Mouse (Mus musculus) midbrain, postnatal 0 days (tissue): ENCODE results near the gene Ivns1abp. TPM values are rescaled to one million over a fixed set of nuclear protein-coding genes. Genes with fewer than 3 reads are reported as not detected.
A peak's percentile ranks its signal among the peaks of the same experiment; 100 is the strongest.

Experiments
- ATAC-seq: fragments of 200-750 bp; cut with Nextera tagmentation; 2 replicates; pipeline ENCODE4 v1.8.0; 2017; ENCODE audit warnings: moderate number of reproducible peaks, mild to moderate bottlenecking, moderate TSS enrichment, moderate library complexity; ENCODE audit not compliant: low FRiP score
- DNase-seq: peaks from one replicate; pipeline ENCODE4 v3.0.0-alpha.2; 2015; ENCODE audit warnings: low spot score
- H3K27ac ChIP-seq: fragments of 300-500 bp; sonication (generic); 2 replicates; pipeline ENCODE4 v1.5.1; 2014; ENCODE audit warnings: low read depth, mild to moderate bottlenecking, low read length, mixed read lengths
- H3K27me3 ChIP-seq: fragments of 300-500 bp; sonication (generic); 2 replicates; pipeline ENCODE4 v1.6.1; 2014; ENCODE audit warnings: low read length, control low read depth, mixed read lengths; ENCODE audit not compliant: insufficient read depth
- H3K36me3 ChIP-seq: fragments of 300-500 bp; sonication (generic); 2 replicates; pipeline ENCODE4 v1.6.1; 2014; ENCODE audit warnings: low read length, control low read depth, mixed read lengths; ENCODE audit not compliant: insufficient read depth
- H3K4me1 ChIP-seq: fragments of 300-500 bp; sonication (generic); 2 replicates; pipeline ENCODE4 v1.6.1; 2014; ENCODE audit warnings: mild to moderate bottlenecking, control low read depth, antibody characterized with exemption, low read length, mixed read lengths; ENCODE audit not compliant: insufficient read depth
- H3K4me2 ChIP-seq: fragments of 300-500 bp; sonication (generic); 2 replicates; pipeline ENCODE4 v1.6.1; 2014; ENCODE audit warnings: low read depth, mild to moderate bottlenecking, low read length, mixed read lengths; ENCODE audit not compliant: poor library complexity, severe bottlenecking
- H3K4me3 ChIP-seq: fragments of 300-500 bp; sonication (generic); 2 replicates; pipeline ENCODE4 v1.5.1; 2014; ENCODE audit warnings: low read depth, mild to moderate bottlenecking, low read length, moderate library complexity
- H3K9ac ChIP-seq: fragments of 300-500 bp; sonication (generic); replicated peaks from 2 replicates; pipeline ENCODE4 v1.6.1; 2014; ENCODE audit warnings: mild to moderate bottlenecking, low read length, moderate library complexity, mixed read lengths; ENCODE audit not compliant: poor library complexity, severe bottlenecking
- H3K9me3 ChIP-seq: fragments of 300-500 bp; sonication (generic); 2 replicates; pipeline ENCODE4 v1.6.1; 2016; ENCODE audit warnings: low read length, control low read depth
- CTCF ChIP-seq: IDR thresholded peaks from 2 replicates; pipeline ENCODE4 v1.5.1; 2016; ENCODE audit warnings: antibody characterized with exemption, mild to moderate bottlenecking
- WGBS: fragments of 180-500 bp; shearing (Covaris S2); extraction: QIAGEN DNeasy Blood & Tissue Kit; methylation state at CpG from one replicate; pipeline ENCODE4 v1.1.7; 2014; 5-methylcytosine and 5-hydroxymethylcytosine counted together
- polyA plus RNA-seq: library from polyadenylated mRNA; unstranded; fragments of >200 nt; fragmentation: Nextera tagmentation; extraction: Ambion mirVana; gene quantifications from 2 replicates; pipeline ENCODE4 v1.2.1, GENCODE M21; 2015
- total RNA-seq: library from RNA; depleted of rRNA; stranded (reverse); fragments of >200 nt; gene quantifications from 2 replicates; pipeline ENCODE4 v1.2.3, GENCODE M21; 2014

Ivns1abp gene
- total and polyA plus RNA-seq, 2 experiments from 2014 or later, result 164 to 169 TPM

DNA sequence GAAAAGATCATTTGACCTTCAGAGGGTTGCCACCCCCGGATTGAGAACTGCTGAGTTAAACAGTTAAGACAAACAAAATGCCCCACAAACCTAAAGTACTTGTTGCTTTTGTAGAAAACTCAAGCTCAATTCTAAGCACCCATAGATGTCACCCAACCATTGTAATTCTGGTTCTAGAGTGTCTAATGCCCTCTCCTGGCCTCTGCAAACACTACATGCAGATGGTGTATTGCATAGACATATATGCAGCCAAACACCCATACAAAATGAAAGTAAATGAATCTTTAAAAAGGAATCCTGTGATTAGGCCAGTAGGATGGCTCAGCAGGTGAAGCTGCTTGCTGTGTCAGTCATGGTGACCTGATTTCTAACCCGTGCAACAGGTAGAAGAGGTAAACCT, 8.6 kb downstream of the Ivns1abp start:
- Histone ChIP-seq H3K36me3 (peaks cover 46% of the 10 kb centered on the region), H3K4me3 (no peak overlapping the region), H3K4me2 (no peak overlapping the region), H3K9me3 (no peaks in the 10 kb centered on the region), H3K9ac (no peak overlapping the region), H3K27me3 (no peaks in the 10 kb centered on the region), H3K27ac (no peak overlapping the region), H3K4me1 (no peaks in the 10 kb centered on the region)
- ATAC-seq (no peak), DNase-seq (peak; percentile 56)
- TF ChIP-seq CTCF, result peak; percentile 71
- 89% methylated on average over 2 of the region's 2 CpGs for WGBS

GRCm38 (mm10) chr1:151355994-151356393, 11.7 kb downstream of the Ivns1abp start:
- no peak overlapping the region for H3K4me2 ChIP-seq
- 89% methylated on average over 5 of the region's 5 CpGs for WGBS
- peaks cover 66% of the 10 kb centered on the region for H3K36me3 ChIP-seq
- no peak overlapping the region for H3K27ac ChIP-seq
- H3K27me3 ChIP-seq, result no peaks in the 10 kb centered on the region
- ATAC-seq, result no peak
- no peak overlapping the region for H3K9ac ChIP-seq
- TF ChIP-seq CTCF, result no peak
- DNase-seq, result no peak
- H3K4me3 ChIP-seq, result no peak overlapping the region
- no peaks in the 10 kb centered on the region for H3K4me1 ChIP-seq
- H3K9me3 ChIP-seq, result no peaks in the 10 kb centered on the region

- Histone ChIP-seq H3K27ac (no peak overlapping the region), H3K36me3 (peaks cover 67% of the 10 kb centered on the region), H3K9ac (no peak overlapping the region), H3K4me2 (no peak overlapping the region), H3K27me3 (no peaks in the 10 kb centered on the region), H3K4me3 (no peak overlapping the region), H3K4me1 (no peaks in the 10 kb centered on the region), H3K9me3 (no peaks in the 10 kb centered on the region)
- DNase-seq (no peak), ATAC-seq (no peak)
- WGBS, result 91% methylated on average over 3 of the region's 3 CpGs
- TF ChIP-seq CTCF, result no peak
Measured at GRCm38 (mm10) chr1:151359374-151359773, 15.1 kb downstream of the Ivns1abp start.

GRCm38 (mm10) chr1:151366944-151367605, 22.8 kb downstream of the Ivns1abp start:
- H3K36me3 ChIP-seq, result peaks cover 32% of the 10 kb centered on the region
- no peak for ATAC-seq
- H3K9ac ChIP-seq, result no peak overlapping the region

GRCm38 (mm10) chr1:151367721-151368324, 23.5 kb downstream of the Ivns1abp start:
- Histone ChIP-seq H3K36me3 (peaks cover 32% of the 10 kb centered on the region), H3K4me2 (no peak overlapping the region), H3K9ac (no peak overlapping the region), H3K4me1 (no peaks in the 10 kb centered on the region), H3K27me3 (no peaks in the 10 kb centered on the region), H3K9me3 (no peaks in the 10 kb centered on the region), H3K4me3 (no peak overlapping the region), H3K27ac (no peak overlapping the region)
- 94% methylated on average over 5 of the region's 5 CpGs for WGBS
- ATAC-seq (no peak), DNase-seq (no peak)
- no peak for TF ChIP-seq CTCF

More at GRCm38 (mm10) chr1:151366944-151367605, 22.8 kb downstream of the Ivns1abp start:
- no peak overlapping the region for H3K4me2 ChIP-seq
- TF ChIP-seq CTCF, result no peak
- no peak overlapping the region for H3K27ac ChIP-seq
- no peak for DNase-seq
- H3K9me3 ChIP-seq, result no peaks in the 10 kb centered on the region
- WGBS, result 94% methylated on average over 8 of the region's 8 CpGs
- no peaks in the 10 kb centered on the region for H3K27me3 ChIP-seq
- H3K4me1 ChIP-seq, result no peaks in the 10 kb centered on the region
- no peak overlapping the region for H3K4me3 ChIP-seq

DNA sequence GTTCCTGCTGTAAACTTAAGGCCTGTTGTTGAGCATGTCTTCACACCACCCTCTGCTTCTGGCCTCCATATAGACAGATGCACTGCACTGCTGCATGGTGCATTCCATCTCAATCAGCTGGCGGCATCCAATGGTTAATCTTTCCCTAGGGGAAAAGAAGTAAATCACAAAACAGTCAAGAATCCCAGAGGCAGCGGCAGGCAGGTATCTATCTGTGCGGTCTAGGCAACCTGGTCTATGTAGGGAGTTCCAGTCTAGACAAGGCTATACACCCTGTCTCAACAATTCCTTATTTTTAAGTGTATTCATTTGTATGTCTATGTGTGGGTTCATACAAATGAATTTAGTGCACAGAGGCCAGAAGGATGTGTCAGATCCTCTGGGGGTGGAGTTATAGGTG, 24.2 kb downstream of the Ivns1abp start:
- no peak overlapping the region for H3K9ac ChIP-seq
- DNase-seq (no peak), ATAC-seq (no peak)
- no peaks in the 10 kb centered on the region for H3K27me3 ChIP-seq
- no peak overlapping the region for H3K27ac ChIP-seq
- H3K36me3 ChIP-seq, result peaks cover 26% of the 10 kb centered on the region
- no peak overlapping the region for H3K4me3 ChIP-seq
- WGBS, result 94% methylated on average over 3 of the region's 3 CpGs
- no peak overlapping the region for H3K4me2 ChIP-seq
- no peak for TF ChIP-seq CTCF
- H3K9me3 ChIP-seq, result no peaks in the 10 kb centered on the region
- no peaks in the 10 kb centered on the region for H3K4me1 ChIP-seq
